Mouse (Mus musculus) myocyte (in vitro differentiated cells): Measurements from ENCODE around the gene Kcnn3.

Experiments
- CEBPB ChIP-seq: IDR thresholded peaks from 2 replicates; pipeline ENCODE4 v1.6.1; 2011; ENCODE audit warnings: mild to moderate bottlenecking, moderate library complexity; ENCODE audit not compliant: poor library complexity, insufficient read depth, severe bottlenecking
- MAX ChIP-seq: IDR thresholded peaks from one replicate; pipeline ENCODE4 v1.6.1; 2011; ENCODE audit warnings: low read depth, mild to moderate bottlenecking, control low read depth
- POLR2A ChIP-seq: IDR thresholded peaks from one replicate; pipeline ENCODE4 v1.6.1; 2011; ENCODE audit warnings: low read depth, mild to moderate bottlenecking, control low read depth, moderate library complexity; ENCODE audit not compliant: insufficient read length

DNA sequence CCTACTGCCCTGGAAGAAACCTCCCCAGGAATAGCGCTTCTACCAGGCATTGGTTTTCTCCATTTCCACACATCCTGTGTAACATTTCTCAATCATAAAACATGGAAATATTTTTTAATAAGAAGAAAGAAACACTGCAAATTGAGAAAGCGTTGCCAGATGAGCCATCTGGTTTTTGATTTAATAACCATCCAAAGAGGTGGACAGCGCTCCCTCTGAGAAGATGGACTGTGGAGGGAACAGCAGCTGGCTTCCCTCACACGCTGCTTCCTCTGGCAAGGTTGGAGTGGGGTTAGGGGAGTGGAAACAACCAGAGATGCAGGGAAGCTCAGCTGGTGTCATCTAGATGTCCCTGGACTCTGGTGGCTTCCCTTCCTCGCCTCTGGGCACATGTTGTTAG lies 111.8 kb downstream of the Kcnn3 start:
- TF ChIP-seq POLR2A: no peak
- TF ChIP-seq MAX: no peak
- no peak for TF ChIP-seq CEBPB
